Mouse (Mus musculus): ENCODE measurements around the gene Usp39. TPM values are rescaled to one million over a fixed set of nuclear protein-coding genes. Genes with fewer than 3 reads are reported as not detected.

Gene Usp39
- total RNA-seq, 1 experiment = 76.9 TPM

DNA sequence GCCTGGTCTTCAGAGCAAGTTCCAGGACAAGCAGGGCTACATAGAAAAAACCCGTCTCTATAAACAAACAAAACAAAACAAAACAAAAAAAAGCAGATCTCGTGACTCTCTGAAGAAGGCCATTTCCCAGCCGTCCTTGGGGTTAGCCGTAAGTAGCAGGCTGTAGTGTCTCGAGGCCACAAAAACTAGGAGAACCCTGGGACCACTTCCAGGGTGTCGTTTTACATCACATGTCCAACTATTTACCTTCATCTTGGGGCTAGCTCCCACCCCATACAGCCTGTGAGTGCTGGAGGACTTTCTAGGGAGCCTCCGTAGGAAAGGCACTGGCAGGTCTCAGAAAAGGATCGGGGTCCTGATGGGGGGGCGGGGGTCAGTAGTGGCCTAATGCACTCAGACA is 41.5 kb downstream of the Usp39 start:
- no peak overlapping the region for H3K9ac ChIP-seq (ENCODE audit: insufficient read depth, low read depth, low read length, poor library complexity, severe bottlenecking)
- in situ Hi-C loops (cut with MboI; ENCODE audit: low sequenced_read_pairs in 2 of 2, unreplicated experiment in 2 of 2) = no loop called here
- no peak overlapping the region for H3K4me3 ChIP-seq (ENCODE audit: insufficient read depth in 1 of 2, low read depth in 1 of 2, low read length in 2 of 2, poor library complexity in 1 of 2, severe bottlenecking in 1 of 2)
- H3K27ac ChIP-seq (ENCODE audit: insufficient read depth, low read depth, low read length, poor library complexity, severe bottlenecking) = no peak overlapping the region
- no peaks in the 10 kb centered on the region for H3K4me1 ChIP-seq (ENCODE audit: control insufficient read depth in 2 of 2, insufficient read depth in 2 of 2, low read length in 2 of 2, poor library complexity in 1 of 2)
- DNase-seq (ENCODE audit: low read depth, low spot score) = no peak
- no peaks in the 10 kb centered on the region for H3K36me3 ChIP-seq (ENCODE audit: control insufficient read depth, insufficient read depth, low read length, poor library complexity, severe bottlenecking)
- TF ChIP-seq HCFC1 (IDR thresholded peaks at IDR 0.05; ENCODE audit: borderline replicate concordance, insufficient read depth, low read length) = no peak
- no peaks in the 10 kb centered on the region for H3K9me3 ChIP-seq (ENCODE audit: control insufficient read depth, insufficient read depth, low read depth, low read length)

DNA sequence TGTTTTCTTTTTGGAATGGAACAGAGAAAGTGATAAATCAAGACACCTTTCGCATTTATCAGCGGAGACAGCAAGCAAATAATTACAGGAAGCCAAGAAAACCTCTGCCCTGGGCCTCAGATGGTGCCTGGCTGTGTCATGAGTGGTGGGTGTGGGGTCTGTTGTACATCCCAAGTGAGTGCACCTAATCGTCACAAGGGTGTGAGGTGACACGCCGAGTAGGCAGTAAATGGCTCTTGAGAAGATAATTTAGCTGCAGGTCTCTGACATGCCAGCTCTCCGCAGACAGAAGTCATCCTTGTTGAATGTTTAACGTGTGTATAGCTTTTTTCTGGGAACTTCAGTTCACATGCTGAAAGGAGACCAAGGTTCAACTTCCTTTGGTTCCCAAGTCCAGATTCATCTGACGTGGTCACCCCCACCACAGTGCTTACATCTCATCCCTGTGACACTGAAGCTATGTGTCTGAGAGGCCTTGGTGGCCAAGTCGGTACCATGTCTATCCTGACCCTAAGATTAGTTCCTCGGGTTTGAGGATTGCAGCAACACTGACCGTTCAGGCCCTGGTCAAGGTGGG is 42.5 kb downstream of the Usp39 start:
- no peak overlapping the region for H3K27ac ChIP-seq (ENCODE audit: insufficient read depth, low read depth, low read length, poor library complexity, severe bottlenecking)
- no peak overlapping the region for H3K4me3 ChIP-seq (ENCODE audit: insufficient read depth in 1 of 2, low read depth in 1 of 2, low read length in 2 of 2, poor library complexity in 1 of 2, severe bottlenecking in 1 of 2)
- H3K36me3 ChIP-seq (ENCODE audit: control insufficient read depth, insufficient read depth, low read length, poor library complexity, severe bottlenecking) = no peaks in the 10 kb centered on the region
- H3K4me1 ChIP-seq (ENCODE audit: control insufficient read depth in 2 of 2, insufficient read depth in 2 of 2, low read length in 2 of 2, poor library complexity in 1 of 2) = no peaks in the 10 kb centered on the region
- no peak overlapping the region for H3K9ac ChIP-seq (ENCODE audit: insufficient read depth, low read depth, low read length, poor library complexity, severe bottlenecking)
- H3K9me3 ChIP-seq (ENCODE audit: control insufficient read depth, insufficient read depth, low read depth, low read length) = no peaks in the 10 kb centered on the region
- in situ Hi-C loops (cut with MboI; ENCODE audit: low sequenced_read_pairs in 2 of 2, unreplicated experiment in 2 of 2) = no loop called here
- DNase-seq (ENCODE audit: low read depth, low spot score) = no peak
- TF ChIP-seq HCFC1 (IDR thresholded peaks at IDR 0.05; ENCODE audit: borderline replicate concordance, insufficient read depth, low read length) = no peak
- TF ChIP-seq ZC3H11A (IDR thresholded peaks at IDR 0.05; ENCODE audit: borderline replicate concordance, low read depth, low read length) = no peak
- no peak for TF ChIP-seq ZNF384 (IDR thresholded peaks at IDR 0.05; ENCODE audit: low read depth, low read length)
- TF ChIP-seq CHD2 (IDR thresholded peaks at IDR 0.05; ENCODE audit: low read depth, low read length) = no peak
- no peak for TF ChIP-seq MAFK (IDR thresholded peaks at IDR 0.05; ENCODE audit: insufficient read depth, low read depth, low read length)

DNA sequence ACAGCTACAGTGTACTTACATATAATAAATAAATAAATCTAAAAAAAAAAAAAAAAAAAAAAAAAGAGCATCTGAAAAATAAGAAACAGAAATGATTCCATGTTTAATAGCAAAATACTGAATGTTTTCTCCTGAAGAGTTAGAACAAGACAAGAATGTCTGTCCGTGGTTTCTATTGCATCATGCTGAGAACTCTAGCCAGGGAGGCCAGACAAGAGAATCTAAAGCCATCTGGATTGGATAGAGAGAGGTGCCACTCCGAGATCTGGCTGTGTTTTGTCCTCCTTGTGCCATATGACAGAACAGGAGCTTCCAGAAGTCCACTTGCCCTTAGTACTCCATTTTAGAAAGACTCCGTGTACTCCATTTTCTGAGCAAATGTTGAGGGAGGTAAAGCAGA is 47.2 kb downstream of the Usp39 start:
- in situ Hi-C loops (cut with MboI; ENCODE audit: low sequenced_read_pairs in 2 of 2, unreplicated experiment in 2 of 2) = no loop called here
- Histone ChIP-seq H3K27ac (ENCODE audit: insufficient read depth, low read depth, low read length, poor library complexity, severe bottlenecking) (no peak overlapping the region), H3K4me3 (ENCODE audit: insufficient read depth in 1 of 2, low read depth in 1 of 2, low read length in 2 of 2, poor library complexity in 1 of 2, severe bottlenecking in 1 of 2) (no peak overlapping the region), H3K36me3 (ENCODE audit: control insufficient read depth, insufficient read depth, low read length, poor library complexity, severe bottlenecking) (no peaks in the 10 kb centered on the region), H3K9me3 (ENCODE audit: control insufficient read depth, insufficient read depth, low read depth, low read length) (no peaks in the 10 kb centered on the region), H3K9ac (ENCODE audit: insufficient read depth, low read depth, low read length, poor library complexity, severe bottlenecking) (no peak overlapping the region), H3K4me1 (ENCODE audit: control insufficient read depth in 2 of 2, insufficient read depth in 2 of 2, low read length in 2 of 2, poor library complexity in 1 of 2) (no peaks in the 10 kb centered on the region)
- no peak for DNase-seq (ENCODE audit: low read depth, low spot score)
- TF ChIP-seq ZNF384 (IDR thresholded peaks at IDR 0.05; ENCODE audit: low read depth, low read length) = no peak
- TF ChIP-seq HCFC1 (IDR thresholded peaks at IDR 0.05; ENCODE audit: borderline replicate concordance, insufficient read depth, low read length) = no peak
- TF ChIP-seq ZC3H11A (IDR thresholded peaks at IDR 0.05; ENCODE audit: borderline replicate concordance, low read depth, low read length) = no peak
- TF ChIP-seq CHD2 (IDR thresholded peaks at IDR 0.05; ENCODE audit: low read depth, low read length) = no peak
- no peak for TF ChIP-seq MAFK (IDR thresholded peaks at IDR 0.05; ENCODE audit: insufficient read depth, low read depth, low read length)

DNA sequence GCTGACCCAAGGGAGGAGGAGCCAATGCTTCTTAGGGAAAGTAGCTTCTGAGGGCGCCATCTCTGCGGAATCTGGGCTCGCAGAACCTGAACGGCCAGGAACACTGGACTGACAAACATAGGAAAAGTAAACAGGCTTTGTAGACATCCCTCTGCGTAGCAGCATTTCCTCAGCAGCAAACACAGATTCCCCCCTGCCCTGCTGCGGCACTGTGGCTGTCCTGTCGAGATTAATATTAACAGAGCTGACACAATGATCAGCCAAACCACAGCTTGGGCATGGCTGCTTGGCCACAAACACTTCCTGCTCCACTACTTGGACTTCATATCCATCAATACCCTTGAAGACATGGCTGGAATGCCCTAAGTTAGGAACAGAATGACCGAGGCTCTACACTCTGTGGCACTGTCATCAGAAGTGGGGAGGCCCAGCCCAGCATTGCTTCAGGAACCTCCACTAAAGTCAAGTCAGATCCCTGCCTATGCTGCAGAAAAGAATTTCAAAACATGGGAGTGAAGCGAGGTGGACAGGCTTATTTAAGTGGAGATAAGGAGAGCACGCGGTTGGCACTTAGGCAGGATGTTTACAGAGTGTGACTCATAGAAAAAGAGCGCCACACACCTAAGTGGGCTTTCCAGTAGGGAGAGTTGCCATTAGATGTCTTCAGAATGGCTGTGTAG is 51.9 kb downstream of the Usp39 start:
- no peaks in the 10 kb centered on the region for H3K9me3 ChIP-seq (ENCODE audit: control insufficient read depth, insufficient read depth, low read depth, low read length)
- no peaks in the 10 kb centered on the region for H3K36me3 ChIP-seq (ENCODE audit: control insufficient read depth, insufficient read depth, low read length, poor library complexity, severe bottlenecking)
- no peak for DNase-seq (ENCODE audit: low read depth, low spot score)
- TF ChIP-seq MAFK (IDR thresholded peaks at IDR 0.05; ENCODE audit: insufficient read depth, low read depth, low read length) (no peak), ZC3H11A (IDR thresholded peaks at IDR 0.05; ENCODE audit: borderline replicate concordance, low read depth, low read length) (no peak), HCFC1 (IDR thresholded peaks at IDR 0.05; ENCODE audit: borderline replicate concordance, insufficient read depth, low read length) (no peak), ZNF384 (IDR thresholded peaks at IDR 0.05; ENCODE audit: low read depth, low read length) (no peak), CHD2 (IDR thresholded peaks at IDR 0.05; ENCODE audit: low read depth, low read length) (no peak)
- H3K27ac ChIP-seq (ENCODE audit: insufficient read depth, low read depth, low read length, poor library complexity, severe bottlenecking) = no peak overlapping the region
- in situ Hi-C loops (cut with MboI; ENCODE audit: low sequenced_read_pairs in 2 of 2, unreplicated experiment in 2 of 2) = no loop called here
- H3K9ac ChIP-seq (ENCODE audit: insufficient read depth, low read depth, low read length, poor library complexity, severe bottlenecking) = no peak overlapping the region
- H3K4me1 ChIP-seq (ENCODE audit: control insufficient read depth in 2 of 2, insufficient read depth in 2 of 2, low read length in 2 of 2, poor library complexity in 1 of 2) = no peaks in the 10 kb centered on the region
- H3K4me3 ChIP-seq (ENCODE audit: insufficient read depth in 1 of 2, low read depth in 1 of 2, low read length in 2 of 2, poor library complexity in 1 of 2, severe bottlenecking in 1 of 2) = no peak overlapping the region

DNA sequence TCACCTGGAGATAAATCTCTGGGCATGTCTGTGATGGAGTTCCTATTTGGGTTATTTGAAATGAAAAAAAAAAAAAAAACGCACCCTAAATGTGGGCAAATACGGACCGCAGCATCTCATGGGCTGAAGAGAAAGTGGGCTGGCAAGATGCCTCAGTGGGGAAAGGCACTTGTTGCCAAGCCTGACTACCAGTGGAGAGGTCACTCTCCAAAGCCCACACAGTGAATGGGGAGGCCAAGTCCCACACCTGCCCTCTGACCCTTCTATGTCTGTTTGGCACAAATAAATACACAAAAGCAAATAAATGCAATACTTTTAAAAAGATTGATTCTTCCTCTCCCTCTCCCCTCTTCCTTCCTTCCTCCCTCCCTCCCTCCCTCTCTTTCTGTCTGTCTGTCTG is 55.5 kb downstream of the Usp39 start:
- DNase-seq (ENCODE audit: low read depth, low spot score) = no peak
- H3K36me3 ChIP-seq (ENCODE audit: control insufficient read depth, insufficient read depth, low read length, poor library complexity, severe bottlenecking) = no peaks in the 10 kb centered on the region
- in situ Hi-C loops (cut with MboI; ENCODE audit: low sequenced_read_pairs in 2 of 2, unreplicated experiment in 2 of 2) = no loop called here
- TF ChIP-seq HCFC1 (IDR thresholded peaks at IDR 0.05; ENCODE audit: borderline replicate concordance, insufficient read depth, low read length) (no peak), MAFK (IDR thresholded peaks at IDR 0.05; ENCODE audit: insufficient read depth, low read depth, low read length) (no peak), CHD2 (IDR thresholded peaks at IDR 0.05; ENCODE audit: low read depth, low read length) (no peak), ZNF384 (IDR thresholded peaks at IDR 0.05; ENCODE audit: low read depth, low read length) (no peak), ZC3H11A (IDR thresholded peaks at IDR 0.05; ENCODE audit: borderline replicate concordance, low read depth, low read length) (no peak)
- no peaks in the 10 kb centered on the region for H3K9me3 ChIP-seq (ENCODE audit: control insufficient read depth, insufficient read depth, low read depth, low read length)
- H3K9ac ChIP-seq (ENCODE audit: insufficient read depth, low read depth, low read length, poor library complexity, severe bottlenecking) = no peak overlapping the region
- H3K27ac ChIP-seq (ENCODE audit: insufficient read depth, low read depth, low read length, poor library complexity, severe bottlenecking) = no peak overlapping the region
- H3K4me3 ChIP-seq (ENCODE audit: insufficient read depth in 1 of 2, low read depth in 1 of 2, low read length in 2 of 2, poor library complexity in 1 of 2, severe bottlenecking in 1 of 2) = no peak overlapping the region
- no peaks in the 10 kb centered on the region for H3K4me1 ChIP-seq (ENCODE audit: control insufficient read depth in 2 of 2, insufficient read depth in 2 of 2, low read length in 2 of 2, poor library complexity in 1 of 2)

Measured in ES-E14 (cell line).